Mouse (Mus musculus): Measurements from ENCODE around the gene Kcnq5. TPM values are rescaled to one million over a fixed set of nuclear protein-coding genes. Genes with fewer than 3 reads are reported as not detected.
"Not testable (repeated sequence)": the region's sequence is repeated elsewhere in the genome, so short reads cannot be mapped to it uniquely, and the experiment has no call there.

The Kcnq5 gene
- total RNA-seq, 2 experiments from 2014 or later = 2.1 to 2.9 TPM

GRCm38 (mm10) chr1:21688918-21689317, 272.8 kb downstream of the Kcnq5 start:
- ATAC-seq (replicated peaks; ENCODE audit: low FRiP score, poor library complexity, severe bottlenecking) = no peak

- ATAC-seq (replicated peaks; ENCODE audit: low FRiP score, poor library complexity, severe bottlenecking) = no peak
Measured at GRCm38 (mm10) chr1:21684444-21684843, 277.3 kb downstream of the Kcnq5 start.

GRCm38 (mm10) chr1:21676805-21677204, 284.9 kb downstream of the Kcnq5 start:
- no peak for ATAC-seq (replicated peaks; ENCODE audit: low FRiP score, poor library complexity, severe bottlenecking)

GRCm38 (mm10) chr1:21660840-21661239, 300.9 kb downstream of the Kcnq5 start:
- no peak for ATAC-seq (replicated peaks; ENCODE audit: low FRiP score, poor library complexity, severe bottlenecking)

GRCm38 (mm10) chr1:21650820-21651219, 310.9 kb downstream of the Kcnq5 start:
- no peak for ATAC-seq (replicated peaks; ENCODE audit: low FRiP score, poor library complexity, severe bottlenecking)

- no peak for ATAC-seq (replicated peaks; ENCODE audit: low FRiP score, poor library complexity, severe bottlenecking)
Measured at GRCm38 (mm10) chr1:21635406-21635805, 326.3 kb downstream of the Kcnq5 start.

- no peak for ATAC-seq (replicated peaks; ENCODE audit: low FRiP score, poor library complexity, severe bottlenecking)
Measured at GRCm38 (mm10) chr1:21634013-21634412, 327.7 kb downstream of the Kcnq5 start.

GRCm38 (mm10) chr1:21622455-21622854, 339.3 kb downstream of the Kcnq5 start:
- no peak for ATAC-seq (replicated peaks; ENCODE audit: low FRiP score, poor library complexity, severe bottlenecking)

- no peak for ATAC-seq (replicated peaks; ENCODE audit: low FRiP score, poor library complexity, severe bottlenecking)
Measured at GRCm38 (mm10) chr1:21622039-21622438, 339.7 kb downstream of the Kcnq5 start.

GRCm38 (mm10) chr1:21618712-21619111, 343.0 kb downstream of the Kcnq5 start:
- ATAC-seq (replicated peaks; ENCODE audit: low FRiP score, poor library complexity, severe bottlenecking) = no peak

GRCm38 (mm10) chr1:21616666-21617065, 345.1 kb downstream of the Kcnq5 start:
- ATAC-seq (replicated peaks; ENCODE audit: low FRiP score, poor library complexity, severe bottlenecking) = no peak

GRCm38 (mm10) chr1:21613933-21614332, 347.8 kb downstream of the Kcnq5 start:
- no peak for ATAC-seq (replicated peaks; ENCODE audit: low FRiP score, poor library complexity, severe bottlenecking)

- ATAC-seq (replicated peaks; ENCODE audit: low FRiP score, poor library complexity, severe bottlenecking) = no peak
Measured at GRCm38 (mm10) chr1:21604003-21604402, 357.7 kb downstream of the Kcnq5 start.

- ATAC-seq (replicated peaks; ENCODE audit: low FRiP score, poor library complexity, severe bottlenecking) = no peak
Measured at GRCm38 (mm10) chr1:21602567-21602966, 359.2 kb downstream of the Kcnq5 start.

- ATAC-seq (replicated peaks; ENCODE audit: low FRiP score, poor library complexity, severe bottlenecking) = no peak
Measured at GRCm38 (mm10) chr1:21600606-21601005, 361.1 kb downstream of the Kcnq5 start.

- ATAC-seq (replicated peaks; ENCODE audit: low FRiP score, poor library complexity, severe bottlenecking) = no peak
Measured at GRCm38 (mm10) chr1:21593872-21594271, 367.9 kb downstream of the Kcnq5 start.

GRCm38 (mm10) chr1:21567397-21567796, 394.3 kb downstream of the Kcnq5 start:
- not testable (repeated sequence) for ATAC-seq (replicated peaks; ENCODE audit: low FRiP score, poor library complexity, severe bottlenecking)

GRCm38 (mm10) chr1:21554630-21555029, 407.1 kb downstream of the Kcnq5 start:
- ATAC-seq (replicated peaks; ENCODE audit: low FRiP score, poor library complexity, severe bottlenecking) = no peak

- no peak for ATAC-seq (replicated peaks; ENCODE audit: low FRiP score, poor library complexity, severe bottlenecking)
Measured at GRCm38 (mm10) chr1:21552715-21553114, 409.0 kb downstream of the Kcnq5 start.

- no peak for ATAC-seq (replicated peaks; ENCODE audit: low FRiP score, poor library complexity, severe bottlenecking)
Measured at GRCm38 (mm10) chr1:21543909-21544308, 417.8 kb downstream of the Kcnq5 start.

GRCm38 (mm10) chr1:21539486-21539885, 422.3 kb downstream of the Kcnq5 start:
- no peak for ATAC-seq (replicated peaks; ENCODE audit: low FRiP score, poor library complexity, severe bottlenecking)

GRCm38 (mm10) chr1:21530823-21531222, 430.9 kb downstream of the Kcnq5 start:
- no peak for ATAC-seq (replicated peaks; ENCODE audit: low FRiP score, poor library complexity, severe bottlenecking)

- no peak for ATAC-seq (replicated peaks; ENCODE audit: low FRiP score, poor library complexity, severe bottlenecking)
Measured at GRCm38 (mm10) chr1:21521995-21522394, 439.7 kb downstream of the Kcnq5 start.

Data from erythroid progenitor cell, adult 5-6 weeks (primary cell).